Mouse (Mus musculus) neural tube, embryonic 11.5 days (tissue): ENCODE measurements around the gene Styk1. TPM values are rescaled to one million over a fixed set of nuclear protein-coding genes. Genes with fewer than 3 reads are reported as not detected.

Source experiments
- ATAC-seq: fragments of 200-750 bp; cut with Nextera tagmentation; 2 replicates; pipeline ENCODE4 v1.8.0; 2017; ENCODE audit warnings: moderate number of reproducible peaks, mild to moderate bottlenecking, moderate TSS enrichment, moderate library complexity; ENCODE audit not compliant: insufficient read depth, low FRiP score, low TSS enrichment
- DNase-seq: peaks from one replicate; pipeline ENCODE4 v3.0.0-alpha.2; 2015; ENCODE audit warnings: low spot score
- H3K27ac ChIP-seq: fragments of 300-500 bp; sonication (generic); 2 replicates; pipeline ENCODE4 v1.5.1; 2014; ENCODE audit warnings: low read depth, mild to moderate bottlenecking, low read length
- H3K27me3 ChIP-seq: fragments of 300-500 bp; sonication (generic); 2 replicates; pipeline ENCODE4 v1.6.1; 2014; ENCODE audit warnings: mild to moderate bottlenecking, low read length, mixed read lengths; ENCODE audit not compliant: control insufficient read depth, insufficient read depth
- H3K36me3 ChIP-seq: fragments of 300-500 bp; sonication (generic); 2 replicates; pipeline ENCODE4 v1.6.1; 2014; ENCODE audit warnings: mild to moderate bottlenecking, low read length, moderate library complexity, mixed read lengths; ENCODE audit not compliant: control insufficient read depth, insufficient read depth
- H3K4me1 ChIP-seq: fragments of 300-500 bp; sonication (generic); 2 replicates; pipeline ENCODE4 v1.6.1; 2014; ENCODE audit warnings: low read length, mixed read lengths; ENCODE audit not compliant: control insufficient read depth, insufficient read depth
- H3K4me2 ChIP-seq: fragments of 300-500 bp; sonication (generic); 2 replicates; pipeline ENCODE4 v1.6.1; 2014; ENCODE audit warnings: low read depth, mild to moderate bottlenecking, moderate library complexity
- H3K4me3 ChIP-seq: fragments of 300-500 bp; sonication (generic); 2 replicates; pipeline ENCODE4 v1.5.1; 2014; ENCODE audit warnings: low read depth, low read length
- H3K9ac ChIP-seq: fragments of 300-500 bp; sonication (generic); 2 replicates; pipeline ENCODE4 v1.6.1; 2014; ENCODE audit warnings: mild to moderate bottlenecking, low read length
- H3K9me3 ChIP-seq: fragments of 300-500 bp; sonication (generic); 2 replicates; pipeline ENCODE4 v1.6.1; 2016; ENCODE audit warnings: low read length; ENCODE audit not compliant: control insufficient read depth
- WGBS: fragments of 180-500 bp; shearing (Covaris S2); extraction: QIAGEN DNeasy Blood & Tissue Kit; methylation state at CpG from one replicate; pipeline ENCODE4 v1.1.7; 2014; 5-methylcytosine and 5-hydroxymethylcytosine counted together
- polyA plus RNA-seq: library from polyadenylated mRNA; unstranded; fragments of >200 nt; fragmentation: Nextera tagmentation; extraction: Ambion mirVana; gene quantifications from 2 replicates; pipeline ENCODE4 v1.2.1, GENCODE M21; 2014

Styk1 gene
- polyA plus RNA-seq, 1 experiment from 2014 or later: 2.1 TPM

- no peak overlapping the region for H3K4me3 ChIP-seq
- H3K9me3 ChIP-seq: no peaks in the 10 kb centered on the region
- no peak overlapping the region for H3K27ac ChIP-seq
- H3K36me3 ChIP-seq: no peaks in the 10 kb centered on the region
- 83% methylated on average over 3 of the region's 3 CpGs for WGBS
- H3K27me3 ChIP-seq: no peaks in the 10 kb centered on the region
- ATAC-seq: no peak
- no peak overlapping the region for H3K4me2 ChIP-seq
- DNase-seq: no peak
- H3K4me1 ChIP-seq: no peaks in the 10 kb centered on the region
- H3K9ac ChIP-seq: no peak overlapping the region
These were observed 45.4 kb downstream of the Styk1 start for GRCm38 (mm10) chr6:131308031-131308430.

DNA sequence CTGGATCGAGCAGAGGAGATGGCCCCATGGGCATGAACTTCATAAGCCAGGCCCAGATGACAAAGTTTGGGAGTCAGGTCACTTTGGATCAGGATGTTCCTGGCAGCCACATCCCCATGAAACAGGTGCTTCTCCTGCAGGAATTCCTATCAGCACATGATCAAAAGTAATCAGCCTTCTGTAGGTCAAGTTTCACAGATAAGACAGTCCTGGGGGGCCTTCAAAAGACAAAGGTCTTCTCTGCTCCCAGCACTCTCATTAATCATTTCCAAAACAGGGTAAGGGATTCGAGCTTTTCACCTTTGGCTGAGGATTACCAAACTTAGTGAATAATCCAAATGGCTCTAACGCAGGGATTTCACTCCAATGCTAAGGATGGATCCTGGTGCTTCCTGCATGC, 48.6 kb downstream of the Styk1 start:
- H3K4me2 ChIP-seq: no peak overlapping the region
- ATAC-seq: no peak
- no peaks in the 10 kb centered on the region for H3K27me3 ChIP-seq
- no peak overlapping the region for H3K9ac ChIP-seq
- H3K4me3 ChIP-seq: no peak overlapping the region
- WGBS: 65% methylated on average over 3 of the region's 3 CpGs
- no peaks in the 10 kb centered on the region for H3K4me1 ChIP-seq
- DNase-seq: no peak
- no peaks in the 10 kb centered on the region for H3K9me3 ChIP-seq
- no peaks in the 10 kb centered on the region for H3K36me3 ChIP-seq
- H3K27ac ChIP-seq: no peak overlapping the region

DNA sequence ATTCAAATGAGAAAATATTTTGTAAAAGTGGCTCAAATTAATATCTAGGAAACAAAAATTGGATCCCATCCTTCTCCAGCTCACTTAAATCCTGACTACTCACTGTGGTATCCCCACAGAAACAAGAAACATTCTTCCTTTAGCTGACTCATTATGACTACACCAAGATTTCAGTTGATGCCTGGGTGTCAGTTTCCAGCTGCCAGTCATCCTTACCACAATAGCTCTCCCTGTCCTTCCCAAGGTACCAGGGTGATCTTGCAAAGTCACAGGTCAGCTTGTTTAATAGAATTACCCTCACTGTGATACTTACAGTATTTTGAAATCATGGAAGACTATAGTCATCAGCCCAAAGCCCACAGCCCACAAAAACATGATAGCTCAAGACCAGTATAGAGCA, 54.9 kb downstream of the Styk1 start:
- ATAC-seq (no peak), DNase-seq (no peak)
- Histone ChIP-seq H3K4me2 (no peak overlapping the region), H3K36me3 (no peaks in the 10 kb centered on the region), H3K4me1 (no peaks in the 10 kb centered on the region), H3K9me3 (no peaks in the 10 kb centered on the region), H3K4me3 (no peak overlapping the region), H3K9ac (no peak overlapping the region), H3K27me3 (no peaks in the 10 kb centered on the region), H3K27ac (no peak overlapping the region)

DNA sequence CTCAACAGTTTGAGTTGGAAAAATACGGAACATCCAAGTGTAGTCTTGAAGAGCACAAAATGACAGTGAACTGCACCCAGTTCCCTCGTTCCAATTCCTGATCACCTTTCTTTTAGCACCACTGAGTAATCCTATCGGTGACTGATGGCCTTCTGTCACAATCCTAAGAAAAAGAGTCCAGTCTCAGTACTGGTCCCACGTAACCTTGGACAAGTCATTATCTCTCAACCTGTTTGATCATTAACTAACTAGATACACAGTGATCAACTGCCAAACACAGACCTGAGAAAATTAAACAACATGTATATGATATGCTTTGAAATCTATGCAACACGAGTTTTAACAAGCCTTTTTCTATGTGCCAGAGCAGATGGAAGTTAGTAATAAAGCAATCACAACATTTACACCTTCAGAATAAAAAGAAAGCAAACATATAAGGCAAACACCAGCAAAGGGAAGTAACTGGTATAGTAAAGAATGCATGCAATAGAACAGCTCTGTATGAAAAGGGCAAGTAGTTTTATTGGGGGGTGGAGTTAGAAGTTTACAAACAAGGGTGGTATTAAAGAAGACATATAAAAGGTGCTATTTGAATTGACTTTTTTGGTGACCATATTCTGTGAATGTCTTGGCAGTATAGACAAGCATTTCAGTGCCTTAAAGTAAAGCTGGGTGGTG, 58.8 kb downstream of the Styk1 start:
- Histone ChIP-seq H3K36me3 (no peaks in the 10 kb centered on the region), H3K9ac (no peak overlapping the region), H3K27me3 (no peaks in the 10 kb centered on the region), H3K4me2 (no peak overlapping the region), H3K27ac (no peak overlapping the region), H3K9me3 (no peaks in the 10 kb centered on the region), H3K4me3 (no peak overlapping the region), H3K4me1 (0 out of 2 replicates have a peak, but pooled peaks cover 3% of the 10 kb centered on the region)
- no peak for ATAC-seq
- no peak for DNase-seq
- WGBS: 81% methylated on average over 5 of the region's 5 CpGs

GRCm38 (mm10) chr6:131293916-131294315, 59.5 kb downstream of the Styk1 start:
- DNase-seq (no peak), ATAC-seq (no peak)
- Histone ChIP-seq H3K4me1 (0 out of 2 replicates have a peak, but pooled peaks cover 3% of the 10 kb centered on the region), H3K36me3 (no peaks in the 10 kb centered on the region), H3K27ac (no peak overlapping the region), H3K4me2 (no peak overlapping the region), H3K9ac (no peak overlapping the region), H3K9me3 (no peaks in the 10 kb centered on the region), H3K4me3 (no peak overlapping the region), H3K27me3 (no peaks in the 10 kb centered on the region)
- WGBS: 94% methylated on average over 5 of the region's 5 CpGs

DNA sequence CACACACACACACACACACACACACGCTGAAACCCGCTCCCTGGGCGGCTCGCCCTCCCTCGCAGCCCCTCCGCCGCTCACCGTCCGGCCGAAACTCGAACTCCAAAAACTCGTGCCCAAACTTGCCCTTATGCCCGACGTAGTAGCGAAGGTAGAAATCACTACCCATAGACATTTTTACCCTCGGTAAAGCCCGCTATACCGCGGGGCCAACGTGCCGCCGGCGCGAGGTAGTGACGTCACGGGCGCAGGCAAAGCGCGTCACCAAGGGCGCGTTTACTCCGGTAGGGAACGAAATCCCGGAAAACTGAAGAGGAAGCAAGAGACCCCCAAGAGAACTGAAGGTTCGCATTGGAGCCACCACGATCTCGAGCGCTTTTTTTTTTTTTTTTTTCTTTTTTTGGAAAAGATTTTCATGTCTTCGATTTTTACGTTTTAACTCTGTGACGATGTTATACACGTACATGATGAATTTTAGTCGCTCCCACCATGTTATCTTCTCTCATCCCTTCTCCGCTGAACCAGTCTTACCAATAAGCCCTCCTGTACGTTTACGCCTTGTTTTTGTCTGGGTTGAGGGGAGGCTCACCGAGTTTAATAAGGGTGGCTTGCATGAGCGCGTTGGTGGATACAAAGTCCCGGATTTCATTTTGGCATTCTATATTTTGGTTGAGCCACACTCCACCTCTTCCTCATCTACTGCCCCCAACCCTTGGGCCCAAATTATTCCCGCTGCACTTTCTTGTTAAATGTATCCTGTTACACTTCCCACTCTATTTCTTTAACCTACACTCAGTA, 60.2 kb downstream of the Styk1 start, which contains the start of gene Magohb:
Gene Magohb (minus strand): TSS at position 254 of the 798 bp plus-strand sequence.
- DNase-seq: peak; percentile 88
- Histone ChIP-seq H3K4me2 (peak within 1 kb of the TSS; percentile 57), H3K36me3 (no peaks in the 10 kb centered on the region; the same call in 1 of the 2 replicates), H3K27me3 (no peaks in the 10 kb centered on the region), H3K9ac (peak within 1 kb of the TSS; percentile 77), H3K9me3 (no peaks in the 10 kb centered on the region), H3K4me1 (0 out of 2 replicates have a peak, but pooled peaks cover 3% of the 10 kb centered on the region), H3K4me3 (peak within 1 kb of the TSS; percentile 61), H3K27ac (no peak within 1 kb of the TSS)
- WGBS: 3% methylated on average over 48 of the region's 51 CpGs
- ATAC-seq: peak; percentile 86

GRCm38 (mm10) chr6:131292276-131292990, 61.0 kb downstream of the Styk1 start:
- Histone ChIP-seq H3K36me3 (no peaks in the 10 kb centered on the region; the same call in 1 of the 2 replicates), H3K4me1 (0 out of 2 replicates have a peak, but pooled peaks cover 3% of the 10 kb centered on the region), H3K9ac (peak overlapping the region; percentile 77), H3K27ac (no peak overlapping the region), H3K4me2 (peak overlapping the region; percentile 57), H3K9me3 (no peaks in the 10 kb centered on the region), H3K4me3 (peak overlapping the region; percentile 61), H3K27me3 (no peaks in the 10 kb centered on the region)
- DNase-seq (peak; percentile 47), ATAC-seq (peak; percentile 38)
- WGBS: 28% methylated on average over 10 of the region's 10 CpGs

- Histone ChIP-seq H3K9me3 (no peaks in the 10 kb centered on the region), H3K4me2 (no peak overlapping the region), H3K4me1 (0 out of 2 replicates have a peak, but pooled peaks cover 3% of the 10 kb centered on the region), H3K4me3 (no peak overlapping the region), H3K9ac (no peak overlapping the region), H3K27me3 (no peaks in the 10 kb centered on the region), H3K27ac (no peak overlapping the region), H3K36me3 (no peaks in the 10 kb centered on the region; the same call in 1 of the 2 replicates)
- ATAC-seq (no peak), DNase-seq (no peak)
- WGBS: 26% methylated on average over 2 of the region's 2 CpGs
These were observed 63.0 kb downstream of the Styk1 start for GRCm38 (mm10) chr6:131290430-131290829.
